ENCODE assay signal across 16 mouse cellular contexts in the genomic region with DNA sequence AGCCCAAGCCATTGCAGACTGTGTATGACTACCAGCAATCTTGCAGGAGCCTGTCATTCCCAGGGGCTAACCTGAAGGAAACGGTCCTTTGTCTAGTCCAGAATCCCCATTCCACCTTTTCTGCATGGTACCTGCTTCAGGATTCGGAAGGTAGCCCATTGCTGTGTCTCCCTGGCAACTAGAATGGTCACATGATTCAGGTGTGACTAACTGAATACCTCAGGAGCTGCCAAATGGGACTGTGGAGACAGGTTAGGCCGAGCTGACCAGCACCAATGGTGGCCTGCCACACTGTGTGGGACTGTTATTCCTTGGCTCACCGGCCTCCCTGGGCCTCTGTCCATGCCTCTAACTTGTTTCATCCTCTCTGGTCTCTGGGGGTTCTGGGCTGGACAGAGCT. TPM values are rescaled to one million over a fixed set of nuclear protein-coding genes. Genes with fewer than 3 reads are reported as not detected.
"Had no signal": no experiment of that assay in that cellular context is flagged by ENCODE, and none has a peak within 500 bp of the region (broad histone marks: within the 10 kb centered on the region; RNA-seq: fewer than 3 reads in every experiment).

No protein-coding gene starts in this region.

- H3K36me3 ChIP-seq: limb, embryonic 12.5 days; midbrain, embryonic 12.5 days; neural tube, embryonic 13.5 days had no signal

- H3K9ac ChIP-seq: limb, embryonic 12.5 days; midbrain, embryonic 12.5 days; neural tube, embryonic 13.5 days had no signal

- ATAC-seq: inflammation-experienced regulatory T-cells, adult 6 months; intestine, postnatal 0 days; midbrain, embryonic 16.5 days had no signal

- H3K27ac ChIP-seq: layer of hippocampus, adult 2 months; limb, embryonic 12.5 days; midbrain, embryonic 12.5 days; neural tube, embryonic 13.5 days had no signal

- DNase-seq: kidney, adult 8-10 months; kidney, postnatal 10 days; kidney, postnatal 4 days; retina, postnatal 1 day; right cerebral cortex, postnatal 4 days; spleen, adult 18-20 months; thymus, adult 18-20 months; thymus, postnatal 14 days had no signal

- H3K9me3 ChIP-seq: limb, embryonic 12.5 days; midbrain, embryonic 12.5 days; neural tube, embryonic 13.5 days had no signal

- H3K4me3 ChIP-seq: layer of hippocampus, adult 2 months; limb, embryonic 12.5 days; midbrain, embryonic 12.5 days; neural tube, embryonic 13.5 days had no signal

- H3K4me1 ChIP-seq: limb, embryonic 12.5 days; midbrain, embryonic 12.5 days; neural tube, embryonic 13.5 days had no signal

- H3K4me2 ChIP-seq: limb, embryonic 12.5 days; midbrain, embryonic 12.5 days; neural tube, embryonic 13.5 days had no signal

RNA-seq across cellular contexts. Expression of a gene that starts 5.3 kb away (rescaled TPM):
- total RNA-seq: megakaryocyte, adult 5-6 weeks had no signal
- polyA plus RNA-seq: inflammation-experienced regulatory T-cells, adult 6 months had no signal
